Mouse (Mus musculus): ENCODE measurements at regions not wholly inside any gene's neighbourhood (a gene's known extent, or its start where the extent isn't known, plus 50 kb on each side); places are given as distances from the start of the nearest gene placed in this dataset.

DNA sequence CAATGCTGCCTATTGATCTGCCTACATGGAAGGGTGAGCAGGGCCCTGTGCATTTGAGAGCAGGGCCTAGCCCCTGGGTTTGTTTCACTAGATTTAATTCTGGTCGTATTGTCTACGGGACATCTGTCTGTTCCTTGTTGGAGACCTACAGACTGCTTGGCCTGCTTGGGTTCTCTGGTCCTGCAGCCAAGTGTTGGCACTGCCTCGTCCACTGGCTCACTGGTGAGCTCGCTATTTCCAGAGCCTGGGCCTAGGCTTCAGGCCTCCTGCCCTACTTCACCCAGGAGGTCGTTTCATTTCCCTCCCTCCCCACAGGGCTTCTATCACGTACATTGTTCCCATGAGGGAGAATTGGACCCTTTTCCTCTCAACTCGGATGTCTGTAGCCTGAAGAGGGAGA, 62.2 kb upstream of the Blcap start:
- no peak for DNase-seq (ENCODE audit: low read depth)

- peak; percentile 8 for DNase-seq (ENCODE audit: low read depth)
Observed at GRCm38 (mm10) chr2:157635670-157636069, 64.6 kb upstream of the Blcap start.

DNA sequence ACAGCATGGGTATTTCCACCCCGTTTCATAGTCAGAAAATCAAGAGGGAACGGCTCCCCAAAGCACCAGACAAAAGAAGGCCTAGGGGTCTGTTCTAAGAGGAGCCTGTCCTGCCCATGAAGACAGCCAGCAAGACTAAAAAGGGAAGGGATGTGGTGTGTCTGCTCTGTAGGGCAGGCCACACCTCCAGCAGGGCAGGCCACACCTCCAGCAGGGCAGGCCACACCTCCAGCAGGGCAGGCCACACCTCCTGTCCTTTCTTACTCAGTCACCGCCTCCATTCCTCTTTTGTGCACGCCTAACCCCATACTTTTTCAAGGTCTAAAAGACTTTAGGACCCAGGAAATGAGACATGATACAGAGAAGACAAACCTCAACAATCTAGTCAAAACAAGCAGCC, 69.8 kb upstream of the Blcap start:
- no peak for DNase-seq (ENCODE audit: low read depth)

DNA sequence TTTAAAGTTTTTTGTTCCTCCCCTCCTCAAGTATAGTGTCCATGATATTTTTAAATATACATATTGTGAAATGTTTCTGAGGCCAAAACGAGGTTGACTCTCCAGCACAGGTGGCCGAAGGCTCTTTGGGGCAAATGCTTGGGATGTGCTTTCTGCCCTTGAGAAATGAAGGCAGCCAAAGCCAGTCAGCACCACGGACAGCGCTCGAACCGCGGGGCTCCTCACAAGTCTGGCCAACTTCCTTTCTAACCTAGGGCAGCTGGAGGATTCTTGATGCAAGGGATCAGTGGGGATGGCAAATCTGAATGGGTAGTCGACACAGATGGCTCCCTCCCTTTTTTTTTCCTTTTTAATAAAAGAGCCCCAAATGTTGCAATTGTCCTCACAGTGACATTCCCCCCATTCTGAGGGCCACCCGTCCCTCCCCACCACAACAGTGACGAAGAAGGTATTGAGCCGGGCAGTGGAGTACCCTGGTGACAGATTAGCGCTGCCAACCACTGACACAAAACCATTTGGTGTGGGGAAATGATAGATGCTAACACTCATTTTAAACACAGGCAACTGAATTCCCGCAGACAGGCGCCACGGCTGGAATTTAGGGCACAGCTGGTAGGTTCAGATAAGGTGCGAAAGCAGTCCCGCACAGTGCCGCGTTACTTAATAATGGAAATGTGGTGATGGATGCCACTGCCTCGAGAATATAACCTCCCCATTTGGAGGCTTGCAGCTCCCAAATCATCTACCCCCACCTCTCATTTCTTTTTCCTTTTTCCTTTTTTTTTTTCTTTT, 73.4 kb upstream of the Ctnnbl1 start:
- DNase-seq (ENCODE audit: low read depth), result peak; percentile 28

DNA sequence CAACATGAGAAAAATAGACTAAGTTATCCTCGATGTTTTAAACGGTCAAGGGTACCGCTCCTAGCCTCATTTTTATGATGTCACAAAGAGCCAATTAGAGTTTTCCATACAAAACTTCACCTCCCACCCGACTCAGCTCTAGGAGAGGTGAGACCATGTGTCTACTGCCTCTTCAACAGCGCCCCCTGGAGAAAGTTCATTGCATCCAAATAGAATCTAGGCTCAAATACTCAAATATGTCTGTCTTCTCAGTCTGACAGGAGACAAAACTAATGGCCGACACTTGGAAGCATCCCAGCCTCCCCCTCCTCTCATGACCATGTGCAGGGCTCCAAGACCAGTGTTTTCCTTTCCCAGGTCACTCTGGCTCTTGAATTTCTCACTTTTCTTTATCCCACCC, 72.7 kb upstream of the Ctnnbl1 start:
- no peak for DNase-seq (ENCODE audit: low read depth)

DNA sequence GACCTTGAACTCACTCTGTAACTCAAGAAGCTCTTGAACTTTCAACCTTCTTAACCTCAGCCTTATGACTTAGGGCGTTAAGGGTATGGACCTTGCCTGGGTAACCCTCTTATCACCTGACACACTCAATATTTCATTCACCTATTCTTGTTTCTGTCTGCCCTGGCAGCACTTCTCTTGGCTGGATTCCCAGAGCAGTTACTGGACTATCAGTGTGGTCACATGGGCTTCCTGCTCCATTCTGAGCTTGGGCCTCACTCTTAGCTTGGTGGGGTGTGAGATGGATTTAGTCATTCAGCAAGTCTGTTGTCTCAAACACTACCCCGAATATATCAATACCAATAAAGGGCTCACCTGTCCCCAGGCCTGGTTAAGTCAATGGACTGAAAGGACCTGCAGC, 67.0 kb upstream of the Ctnnbl1 start:
- DNase-seq (ENCODE audit: low read depth), result no peak

- DNase-seq (ENCODE audit: low read depth), result no peak
Observed at GRCm38 (mm10) chr2:157674906-157675305, 62.3 kb upstream of the Ctnnbl1 start.

DNA sequence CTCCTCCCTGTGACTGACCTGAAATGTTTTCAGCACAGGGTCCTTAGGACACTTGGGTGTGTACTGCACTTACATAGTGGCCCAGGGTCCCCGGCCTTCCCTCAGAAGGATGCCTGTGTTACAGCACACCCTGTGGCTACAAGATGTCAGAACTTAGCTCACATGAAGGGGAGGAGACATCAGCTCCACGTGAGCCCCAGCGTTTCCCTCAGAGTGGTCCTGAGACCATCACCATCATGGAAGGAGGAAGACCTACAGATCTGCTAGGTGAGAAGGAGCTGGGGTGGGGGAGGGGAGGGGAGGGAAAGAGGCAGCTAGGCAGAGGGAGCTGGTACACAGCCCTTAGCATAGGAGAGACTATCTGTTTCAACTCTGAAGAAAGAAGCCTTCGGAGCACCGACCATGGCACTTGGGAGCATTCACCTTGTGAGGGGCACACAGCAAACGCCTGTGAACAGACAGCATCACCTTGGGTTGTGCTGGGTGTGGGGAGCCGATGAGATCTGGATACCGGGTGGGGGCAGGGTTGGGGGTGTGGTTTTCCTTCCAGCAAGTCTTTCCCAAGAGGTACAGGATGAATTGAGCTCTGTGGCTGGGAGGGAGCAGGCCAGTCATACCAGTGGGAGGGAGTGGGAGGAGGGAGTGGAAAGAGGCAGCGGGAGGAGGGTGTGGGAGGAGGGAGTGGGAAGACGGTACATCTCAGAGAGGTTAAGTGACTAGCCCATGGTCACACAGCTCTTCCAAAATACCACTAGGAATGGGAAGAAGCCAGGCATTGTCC, 60.6 kb upstream of the Ctnnbl1 start:
- DNase-seq (ENCODE audit: low read depth), result no peak

DNA sequence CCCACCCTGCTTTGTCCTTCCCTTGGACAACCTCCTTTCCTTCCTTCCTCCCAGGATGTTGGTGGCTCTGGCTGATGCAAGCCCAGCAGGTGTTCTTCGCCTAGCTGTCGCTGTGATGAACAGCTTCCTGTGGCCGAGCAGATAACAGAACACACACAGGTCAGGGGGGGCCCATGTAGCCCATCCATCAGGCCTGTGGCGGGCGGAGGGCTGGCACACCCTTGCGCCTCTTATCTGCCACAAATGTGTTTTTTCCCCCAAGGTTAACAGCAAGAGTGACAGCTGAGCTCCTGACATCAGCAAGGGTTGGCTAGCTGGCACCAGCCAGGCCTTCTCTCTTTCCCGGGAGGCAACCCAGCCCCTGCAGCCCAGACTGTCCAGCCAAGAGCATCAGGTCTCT, 59.9 kb upstream of the Ctnnbl1 start:
- DNase-seq (ENCODE audit: low read depth), result no peak

- DNase-seq (ENCODE audit: low read depth), result no peak
Observed at GRCm38 (mm10) chr2:157681931-157682330, 55.3 kb upstream of the Ctnnbl1 start.

Data from c-Kit-positive CD71-positive TER-119-negative erythroid progenitor cells, embryonic 14.5 days (primary cell).